Mouse (Mus musculus) erythroblast, embryonic 14.5 days (primary cell): ENCODE data around the gene Ncbp2. TPM values are rescaled to one million over a fixed set of nuclear protein-coding genes. Genes with fewer than 3 reads are reported as not detected.

Source experiments
- H3K27me3 ChIP-seq: 2 replicates; pipeline ENCODE4 v1.6.1; 2012; ENCODE audit warnings: inconsistent platforms; ENCODE audit not compliant: control insufficient read depth
- H3K36me3 ChIP-seq: 2 replicates; pipeline ENCODE4 v1.6.1; 2012; ENCODE audit warnings: mild to moderate bottlenecking, inconsistent platforms; ENCODE audit not compliant: control insufficient read depth
- H3K4me1 ChIP-seq: 2 replicates; pipeline ENCODE4 v1.6.1; 2012; ENCODE audit warnings: inconsistent platforms; ENCODE audit not compliant: control insufficient read depth
- H3K4me3 ChIP-seq: replicated peaks from 2 replicates; pipeline ENCODE3; 2012; ENCODE audit warnings: moderate library complexity, mild to moderate bottlenecking, inconsistent platforms
- H3K9me3 ChIP-seq: 2 replicates; pipeline ENCODE4 v1.6.1; 2012; ENCODE audit warnings: low read length, inconsistent platforms, mixed read lengths; ENCODE audit not compliant: control insufficient read depth
- GATA1 ChIP-seq: IDR thresholded peaks from 2 replicates; pipeline ENCODE4 v1.6.1; 2012; ENCODE audit warnings: low read length, inconsistent platforms, mixed read lengths
- TAL1 ChIP-seq: IDR thresholded peaks from 3 replicates; pipeline ENCODE4 v1.6.1; 2012; ENCODE audit warnings: low read length, inconsistent platforms, mixed read lengths
- polyA plus RNA-seq: library from polyadenylated mRNA; stranded (reverse); fragments of >175 nt; gene quantifications from 2 replicates; pipeline ENCODE4 v1.2.3, GENCODE M21; 2012

Gene Ncbp2
- polyA plus RNA-seq, 1 experiment: 7.7 TPM

DNA sequence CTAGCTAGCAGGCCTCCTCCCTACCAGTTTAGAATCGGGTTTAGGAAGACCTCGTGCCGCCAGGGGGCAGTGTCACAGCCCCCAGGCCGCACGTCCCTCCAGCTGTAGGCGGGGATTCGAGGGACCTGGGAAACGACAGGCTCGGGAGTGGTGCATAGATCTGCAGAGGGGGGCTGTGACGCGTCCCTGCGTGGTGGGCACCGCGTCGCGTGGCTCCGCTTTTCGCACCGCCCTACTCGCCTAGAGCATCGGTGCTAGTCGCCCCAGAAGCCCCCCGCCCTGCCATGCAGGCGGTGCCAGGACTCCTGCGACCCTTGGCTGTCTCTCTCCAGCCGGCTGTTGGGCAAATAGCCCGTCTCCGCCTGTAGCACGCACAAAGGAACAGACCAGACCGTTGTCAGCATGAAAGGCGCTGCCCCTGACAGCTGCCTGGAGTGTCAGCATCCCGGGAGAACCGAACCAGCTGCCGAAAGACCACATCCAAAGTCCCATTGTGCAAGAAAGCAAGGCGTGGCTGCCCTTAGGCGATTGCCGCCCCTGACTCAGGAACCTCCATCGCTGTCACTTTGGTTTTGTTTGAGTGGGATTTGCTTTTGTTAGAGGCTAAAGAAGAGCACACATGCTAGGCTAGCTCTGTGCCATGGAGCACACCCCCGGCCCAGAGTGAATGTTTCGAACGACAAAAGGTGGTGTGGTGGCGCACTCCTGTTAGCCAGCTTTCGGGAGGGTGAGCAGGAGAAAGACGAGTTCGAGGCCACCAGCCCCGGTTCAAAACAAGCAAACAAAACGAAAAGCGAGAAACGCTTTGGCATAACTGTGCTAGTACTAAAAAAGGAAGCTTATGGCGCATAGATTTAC lies 15.2 kb upstream of the Ncbp2 start:
- peaks cover 15% of the 10 kb centered on the region for H3K4me1 ChIP-seq
- peaks cover 14% of the 10 kb centered on the region for H3K9me3 ChIP-seq
- TF ChIP-seq TAL1: no peak
- no peak for TF ChIP-seq GATA1
- H3K4me3 ChIP-seq: peak overlapping the region; percentile 46
- H3K27me3 ChIP-seq: peaks cover 62% of the 10 kb centered on the region
- no peaks in the 10 kb centered on the region for H3K36me3 ChIP-seq

DNA sequence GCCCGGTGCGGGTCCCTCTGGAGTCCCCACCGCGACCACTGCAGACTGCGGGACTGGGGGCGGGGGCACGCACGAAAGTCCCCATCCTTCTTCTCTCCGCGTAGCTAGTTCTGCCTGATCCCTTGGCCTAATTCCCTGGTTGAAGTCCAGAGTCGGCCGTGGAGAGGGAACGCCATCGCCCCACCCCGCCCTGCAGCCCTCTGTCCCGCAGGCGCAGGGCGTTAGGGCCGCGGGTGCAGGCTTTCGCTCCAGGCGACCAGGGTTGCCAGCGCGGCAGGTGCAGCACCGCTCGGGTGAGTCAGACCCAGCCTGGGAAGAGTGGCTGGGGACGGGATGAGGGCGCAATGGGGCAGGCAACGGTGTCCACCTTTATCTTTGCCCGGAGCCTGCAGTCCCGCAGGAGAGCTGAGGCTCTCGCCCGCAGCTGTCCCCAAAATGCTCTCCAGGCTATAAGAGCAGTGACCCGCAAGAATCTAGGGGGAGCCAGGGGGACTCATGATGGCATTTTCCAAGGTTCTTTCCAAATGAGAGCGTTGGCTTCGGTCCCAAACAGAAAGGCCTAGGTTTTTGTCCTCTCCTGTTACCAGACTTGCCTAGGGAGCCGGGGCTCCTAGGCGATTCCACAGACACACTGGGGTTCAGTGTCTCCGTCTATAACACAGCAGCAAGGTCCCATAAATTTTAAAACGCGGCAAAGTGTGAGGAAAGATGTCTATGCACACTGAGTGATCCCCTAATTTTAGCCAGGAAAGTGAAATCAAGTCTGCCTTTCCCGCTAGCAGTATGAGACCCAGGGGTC lies 14.4 kb upstream of the Ncbp2 start, which contains the start of gene Pigz:
TSS of gene Pigz (plus strand) at position 101 of the 799 bp plus-strand sequence.
- Histone ChIP-seq H3K27me3 (peaks cover 62% of the 10 kb centered on the region), H3K9me3 (peaks cover 14% of the 10 kb centered on the region), H3K36me3 (no peaks in the 10 kb centered on the region), H3K4me1 (peaks cover 15% of the 10 kb centered on the region), H3K4me3 (peak within 1 kb of the TSS; percentile 46)
- TF ChIP-seq TAL1 (no peak), GATA1 (no peak)

DNA sequence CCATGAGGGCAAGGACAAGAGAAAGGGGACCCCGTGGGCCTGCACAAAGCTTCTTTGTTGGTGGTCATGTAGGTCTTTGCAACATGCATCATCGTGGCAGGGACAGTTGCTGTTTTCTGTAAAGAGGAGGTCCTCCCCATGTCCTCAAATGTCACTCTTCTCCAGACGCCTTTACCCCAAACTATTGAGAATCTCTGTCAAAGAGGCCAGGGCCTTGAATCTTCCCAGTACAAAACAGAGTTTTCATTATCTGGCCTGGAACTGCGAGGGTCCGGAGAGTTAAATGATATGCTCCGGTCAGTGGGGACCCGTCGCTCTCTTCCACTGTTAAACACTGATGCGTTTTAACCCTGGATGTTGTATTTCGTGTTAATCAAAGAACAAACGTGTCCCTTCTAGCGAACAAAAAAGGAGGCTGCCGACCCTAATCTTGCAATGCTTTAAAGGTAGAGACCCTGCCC lies 13.7 kb upstream of the Ncbp2 start:
- H3K27me3 ChIP-seq: peaks cover 64% of the 10 kb centered on the region
- TF ChIP-seq GATA1 (no peak), TAL1 (no peak)
- H3K36me3 ChIP-seq: no peaks in the 10 kb centered on the region
- H3K4me1 ChIP-seq: peaks cover 15% of the 10 kb centered on the region
- peaks cover 14% of the 10 kb centered on the region for H3K9me3 ChIP-seq
- H3K4me3 ChIP-seq: no peak overlapping the region

DNA sequence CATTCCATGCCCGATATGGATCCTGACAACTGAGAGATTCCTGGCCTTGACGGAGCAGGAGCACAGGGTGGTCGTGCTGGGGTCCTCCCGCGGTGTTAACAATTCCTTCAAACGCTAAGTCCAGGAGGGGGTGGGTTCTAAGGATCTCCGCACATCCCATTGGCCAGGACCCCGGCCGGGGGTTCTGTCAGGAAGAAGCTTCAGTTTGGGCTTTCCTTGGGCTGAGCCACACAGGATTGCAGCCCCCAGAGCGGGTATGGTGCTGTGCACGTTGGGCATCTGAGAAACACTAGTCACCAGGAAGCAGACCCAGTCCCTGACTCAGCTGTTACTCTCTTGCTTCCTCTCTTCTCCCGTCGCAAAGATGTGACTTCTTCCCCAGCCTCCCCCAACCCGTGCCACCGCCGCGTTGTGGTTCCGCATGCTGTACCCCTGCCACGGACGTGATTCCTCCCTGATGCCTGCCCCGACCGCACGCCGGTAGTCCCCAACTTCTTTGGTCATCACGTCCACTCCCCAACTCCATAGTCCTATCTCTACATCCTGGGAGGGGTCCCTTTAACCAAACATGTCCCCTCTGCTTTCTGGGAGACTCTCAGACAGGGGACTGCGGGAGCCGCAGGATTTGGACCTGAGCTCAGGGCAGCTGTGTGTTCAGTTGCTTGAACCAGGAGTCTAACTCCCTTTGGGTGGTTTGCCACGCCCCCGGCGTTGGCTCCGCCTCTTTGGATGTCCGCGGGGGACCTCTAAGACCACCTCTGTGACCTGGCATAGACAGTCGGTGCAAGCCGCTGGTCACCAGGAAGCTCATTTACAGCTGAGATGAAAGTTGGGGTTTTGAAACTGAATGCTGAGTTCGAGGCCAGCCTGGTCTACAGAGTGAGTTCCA lies 13.0 kb upstream of the Ncbp2 start:
- Histone ChIP-seq H3K36me3 (no peaks in the 10 kb centered on the region), H3K9me3 (peaks cover 14% of the 10 kb centered on the region), H3K4me3 (no peak overlapping the region), H3K27me3 (peaks cover 62% of the 10 kb centered on the region), H3K4me1 (peaks cover 15% of the 10 kb centered on the region)
- TF ChIP-seq GATA1 (no peak), TAL1 (no peak)

DNA sequence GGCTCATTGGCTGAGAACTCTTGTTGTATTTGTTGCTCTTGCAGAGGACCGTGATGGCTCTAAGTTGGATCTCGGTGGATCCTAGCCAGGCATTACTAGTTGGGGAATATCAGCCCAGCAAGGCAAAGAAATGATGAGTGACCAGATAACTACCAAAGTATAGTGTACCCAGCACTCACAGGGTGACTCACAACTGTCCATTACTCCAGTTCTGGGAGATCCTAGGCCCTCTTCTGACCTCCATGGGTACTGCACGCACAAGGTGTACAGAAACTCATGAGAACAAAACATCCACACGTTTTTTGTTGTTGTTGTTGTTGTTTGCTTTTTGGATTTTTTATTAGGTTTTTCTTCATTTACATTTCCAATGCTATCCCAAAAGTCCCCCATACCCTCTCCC lies 11.7 kb upstream of the Ncbp2 start:
- Histone ChIP-seq H3K4me3 (no peak overlapping the region), H3K9me3 (peaks cover 14% of the 10 kb centered on the region), H3K4me1 (peaks cover 21% of the 10 kb centered on the region), H3K36me3 (no peaks in the 10 kb centered on the region), H3K27me3 (peaks cover 58% of the 10 kb centered on the region)
- TF ChIP-seq GATA1 (no peak), TAL1 (no peak)

DNA sequence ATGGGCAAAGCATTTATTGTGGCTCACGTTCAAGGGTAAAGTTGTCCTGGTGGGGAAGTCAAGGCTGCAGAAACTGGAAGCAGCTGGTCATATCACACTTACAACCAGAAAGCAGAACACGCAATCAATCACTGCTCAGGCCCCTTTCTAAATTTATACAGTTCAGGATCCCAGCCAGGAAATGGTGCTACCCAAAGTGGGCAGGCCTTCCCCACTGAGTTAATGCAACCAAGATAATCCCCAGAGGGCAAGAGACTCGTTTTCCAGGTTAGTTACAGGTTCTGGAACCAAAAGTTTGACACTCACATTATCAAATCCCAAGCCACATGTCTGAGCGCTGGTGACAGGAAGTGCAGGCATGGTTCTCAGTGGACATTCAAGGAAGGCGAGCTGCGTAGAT lies 9.5 kb upstream of the Ncbp2 start:
- TF ChIP-seq TAL1: no peak
- no peak for TF ChIP-seq GATA1
- H3K27me3 ChIP-seq: peaks cover 37% of the 10 kb centered on the region

DNA sequence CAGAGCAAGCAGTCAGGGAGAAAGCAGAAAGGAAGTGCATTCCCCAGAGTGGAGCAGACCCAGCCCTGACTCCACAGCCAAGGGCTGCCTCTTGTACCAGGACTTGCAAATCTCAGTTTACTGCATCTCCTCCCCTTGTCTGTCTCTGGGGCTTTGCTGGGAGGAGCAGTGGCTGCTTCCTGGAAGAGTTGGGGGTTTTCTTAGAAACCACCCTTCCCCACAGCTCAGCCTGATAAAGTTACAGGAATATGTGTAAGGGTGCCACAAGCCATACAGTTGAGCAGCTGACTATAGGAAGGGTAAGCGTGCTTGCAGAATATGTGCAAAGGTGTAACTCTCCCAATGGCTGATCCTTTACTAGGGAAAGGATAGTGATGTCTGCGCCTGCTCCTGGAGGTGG lies 7.7 kb upstream of the Ncbp2 start:
- H3K4me1 ChIP-seq: peaks cover 16% of the 10 kb centered on the region
- peaks cover 20% of the 10 kb centered on the region for H3K27me3 ChIP-seq
- H3K4me3 ChIP-seq: no peak overlapping the region
- peaks cover 8% of the 10 kb centered on the region for H3K9me3 ChIP-seq
- H3K36me3 ChIP-seq: peaks cover 15% of the 10 kb centered on the region
- TF ChIP-seq TAL1 (no peak), GATA1 (no peak)

More for the DNA sequence above, 9.5 kb upstream of the Ncbp2 start:
- no peaks in the 10 kb centered on the region for H3K36me3 ChIP-seq
- no peak overlapping the region for H3K4me3 ChIP-seq
- peaks cover 11% of the 10 kb centered on the region for H3K9me3 ChIP-seq
- H3K4me1 ChIP-seq: peaks cover 10% of the 10 kb centered on the region

DNA sequence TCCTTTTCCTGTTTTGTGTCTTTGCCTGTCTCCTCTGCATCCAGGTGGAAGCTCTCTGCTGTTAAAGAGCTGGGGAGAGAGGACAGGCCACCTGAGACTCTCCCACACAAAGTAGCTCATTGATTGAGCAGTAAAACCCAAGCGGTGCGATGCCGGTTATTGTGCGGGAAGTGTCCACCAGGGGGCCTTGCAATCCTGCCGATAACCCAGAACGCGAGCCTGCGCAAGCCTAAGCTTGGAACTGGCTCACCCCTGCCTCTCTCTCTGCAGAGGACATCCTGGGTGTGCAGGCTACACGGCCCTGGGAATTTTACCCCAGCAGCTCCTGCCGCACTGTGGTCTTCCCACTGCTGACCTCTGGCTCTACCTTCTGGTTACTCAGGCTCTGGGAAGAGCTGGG lies 4.3 kb upstream of the Ncbp2 start:
- H3K4me3 ChIP-seq: no peak overlapping the region
- TF ChIP-seq TAL1 (no peak), GATA1 (no peak)
- H3K4me1 ChIP-seq: peaks cover 41% of the 10 kb centered on the region
- peaks cover 2% of the 10 kb centered on the region; the same call in 1 of the 2 replicates for H3K27me3 ChIP-seq
- H3K9me3 ChIP-seq: no peaks in the 10 kb centered on the region
- H3K36me3 ChIP-seq: peaks cover 15% of the 10 kb centered on the region
